Mouse (Mus musculus) Patski (cell line): ENCODE measurements at regions not wholly inside any gene's neighbourhood (a gene's known extent, or its start where the extent isn't known, plus 50 kb on each side); places are given as distances from the start of the nearest gene placed in this dataset.
"Not testable (repeated sequence)": the region's sequence is repeated elsewhere in the genome, so short reads cannot be mapped to it uniquely, and the experiment has no call there.

Experiments
- ATAC-seq: fragments of 100-300 bp; one replicate; pipeline ENCODE4 v1.8.0; 2021
- CTCF ChIA-PET: fragments of 350-600 bp; sonication (Branson Sonifier 250); formaldehyde crosslinking; loops from one replicate; lab custom pipeline; 2022; ENCODE audit warnings: inconsistent platforms; lab: Charles Lee
- POLR2A ChIA-PET: fragments of 350-600 bp; sonication (Branson Sonifier 250); formaldehyde crosslinking; loops from one replicate; lab custom pipeline; 2022; ENCODE audit warnings: antibody characterized with exemption, inconsistent platforms; lab: Charles Lee
- DNase-seq: peaks from one replicate; pipeline ENCODE4 v3.0.0-alpha.2; 2011; ENCODE audit warnings: low read depth, low spot score
- H3K27me3 ChIP-seq: fragments of 371-371 bp; one replicate; pipeline ENCODE4 v1.5.1; 2021
- CTCF ChIP-seq: fragments of 100-300 bp; IDR thresholded peaks from one replicate; pipeline ENCODE4 v1.5.1; 2021
- in situ Hi-C: fragments of 300-500 bp; cut with MboI; formaldehyde crosslinking; loops from 3 replicates; pipeline ENCODE4 v1.11.1; 2018; ENCODE audit warnings: low pct_unique_long_range_greater_than_20kb, mixed read lengths

GRCm38 (mm10) chr9:12784241-12785010, 461.2 kb downstream of the Jrkl start:
- TF ChIP-seq CTCF: no peak
- DNase-seq: no peak
- POLR2A ChIA-PET: no interaction called here
- peaks cover 10% of the 10 kb centered on the region for H3K27me3 ChIP-seq
- no peak for ATAC-seq
- in situ Hi-C loops: no loop called here
- CTCF ChIA-PET: no interaction called here

- in situ Hi-C loops, ATAC-seq, DNase-seq, H3K27me3 ChIP-seq, CTCF ChIA-PET: not testable (repeated sequence)
- POLR2A ChIA-PET: interaction anchor here (0.6 kb wide), 1 partner anchor 170 kb away, joined by 7 read pairs; no protein-coding TSS in a partner anchor
Observed at GRCm38 (mm10) chr9:12753780-12754179, 491.8 kb downstream of the Jrkl start.
